Mouse (Mus musculus): ENCODE results near the gene Srpk2.

GRCm38 (mm10) chr5:23464247-23464646 is 220.2 kb downstream of the Srpk2 start:
- TF ChIP-seq CTCF (IDR thresholded peaks at IDR 0.05; ENCODE audit: insufficient read depth, low read depth, low read length) (no peak), POLR2A (IDR thresholded peaks at IDR 0.05; ENCODE audit: insufficient read depth, low read depth, low read length) (no peak)

Data from olfactory bulb, adult 2 months (tissue).